Mouse (Mus musculus): ENCODE results near the gene Tbc1d7. TPM values are rescaled to one million over a fixed set of nuclear protein-coding genes. Genes with fewer than 3 reads are reported as not detected.

Tbc1d7 gene
- polyA plus RNA-seq (2015; fragmentation: Nextera tagmentation; extraction: Ambion mirVana), result 22.0 and 24.1 TPM in 2 replicates

DNA sequence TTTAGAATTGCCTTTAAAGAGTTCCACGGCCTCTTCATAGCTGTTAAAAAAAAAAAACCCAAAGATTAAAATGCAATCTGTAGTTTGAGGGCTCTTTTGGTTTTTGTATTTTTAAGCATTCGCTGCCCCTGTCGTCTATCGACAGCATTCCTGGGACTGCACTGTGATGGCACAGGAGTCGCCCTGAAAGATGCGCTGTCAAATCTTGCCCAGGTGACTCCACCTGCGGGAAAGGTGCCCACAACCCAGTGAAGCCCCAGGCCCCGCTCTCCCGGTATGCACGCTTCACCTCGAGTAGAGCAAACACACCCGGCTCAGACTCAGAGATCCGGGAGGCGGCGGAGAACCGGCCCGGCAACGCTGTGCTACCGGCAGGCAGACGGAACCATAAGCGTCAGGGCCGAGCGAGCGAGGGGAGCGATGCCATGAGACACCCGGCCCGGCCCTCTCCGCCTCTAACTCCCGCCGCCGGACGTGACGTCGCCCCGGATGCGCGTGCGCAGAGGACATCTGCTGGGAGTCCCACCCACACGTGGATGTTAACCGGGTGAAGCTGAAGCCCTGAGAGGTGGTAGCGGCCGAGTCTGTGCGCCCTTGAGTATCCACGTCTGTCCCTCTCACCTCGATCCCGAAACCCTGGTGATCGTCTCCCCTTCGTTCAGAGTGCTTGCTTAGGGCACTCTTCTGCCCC is at the start of gene Tbc1d7:
Gene Tbc1d7 (minus strand): TSS at position 482 of the 691 bp plus-strand sequence.
- Histone ChIP-seq H3K4me1 (replicated peaks; ENCODE audit: control insufficient read depth, insufficient read depth, low read length) (peaks cover 4% of the 10 kb centered on the region), H3K9me3 (ENCODE audit: control insufficient read depth) (no peaks in the 10 kb centered on the region), H3K9ac (ENCODE audit: low read depth, low read length) (peak within 1 kb of the TSS; percentile 64), H3K27ac (ENCODE audit: low read depth, low read length) (peak within 1 kb of the TSS; percentile 21; the same call in 1 of the 2 replicates), H3K36me3 (ENCODE audit: control insufficient read depth, insufficient read depth) (0 out of 2 replicates have a peak, but pooled peaks cover under 1% of the 10 kb centered on the region), H3K27me3 (replicated peaks; ENCODE audit: control insufficient read depth, insufficient read depth, low read length) (no peaks in the 10 kb centered on the region), H3K4me3 (ENCODE audit: low read depth, low read length) (peak within 1 kb of the TSS; percentile 60), H3K4me2 (replicated peaks; ENCODE audit: low read depth) (peak within 1 kb of the TSS; percentile 77)
- no peak; the same call in 1 of the 2 replicates for TF ChIP-seq CTCF (IDR thresholded peaks at IDR 0.05; ENCODE audit: low read depth)
- WGBS, result under 1% methylated on average over 48 of the region's 48 CpGs
- ATAC-seq, result peak; percentile 95

DNA sequence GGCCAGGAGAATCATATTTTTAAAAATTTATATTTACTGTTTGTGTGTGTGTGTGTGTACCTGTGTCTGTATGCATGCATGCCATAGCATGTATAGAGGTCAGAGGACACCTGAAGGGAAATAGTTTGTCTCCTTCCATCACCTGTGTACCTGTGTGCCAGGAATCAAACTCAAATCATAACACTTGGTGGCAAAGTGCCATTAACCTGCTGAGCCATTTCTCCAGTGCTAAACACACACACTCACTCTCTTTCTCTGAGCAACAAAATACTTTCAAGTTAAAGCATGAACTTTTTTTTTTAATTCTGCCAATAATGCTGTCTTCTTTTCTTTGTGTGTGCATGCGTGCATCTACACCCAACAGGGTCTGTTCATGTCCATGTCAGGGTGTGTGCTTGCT is 49.3 kb upstream of the Tbc1d7 start:
- Histone ChIP-seq H3K27me3 (replicated peaks; ENCODE audit: control insufficient read depth, insufficient read depth, low read length) (no peaks in the 10 kb centered on the region), H3K4me2 (replicated peaks; ENCODE audit: low read depth) (no peak overlapping the region), H3K9ac (ENCODE audit: low read depth, low read length) (no peak overlapping the region), H3K4me3 (ENCODE audit: low read depth, low read length) (no peak overlapping the region), H3K9me3 (ENCODE audit: control insufficient read depth) (no peaks in the 10 kb centered on the region), H3K36me3 (ENCODE audit: control insufficient read depth, insufficient read depth) (no peaks in the 10 kb centered on the region), H3K27ac (ENCODE audit: low read depth, low read length) (no peak overlapping the region), H3K4me1 (replicated peaks; ENCODE audit: control insufficient read depth, insufficient read depth, low read length) (no peaks in the 10 kb centered on the region; the same call in 1 of the 2 replicates)
- ATAC-seq, result no peak
- WGBS, result 85% methylated on average over 1 of the region's 1 CpGs
- no peak for TF ChIP-seq CTCF (IDR thresholded peaks at IDR 0.05; ENCODE audit: low read depth)

DNA sequence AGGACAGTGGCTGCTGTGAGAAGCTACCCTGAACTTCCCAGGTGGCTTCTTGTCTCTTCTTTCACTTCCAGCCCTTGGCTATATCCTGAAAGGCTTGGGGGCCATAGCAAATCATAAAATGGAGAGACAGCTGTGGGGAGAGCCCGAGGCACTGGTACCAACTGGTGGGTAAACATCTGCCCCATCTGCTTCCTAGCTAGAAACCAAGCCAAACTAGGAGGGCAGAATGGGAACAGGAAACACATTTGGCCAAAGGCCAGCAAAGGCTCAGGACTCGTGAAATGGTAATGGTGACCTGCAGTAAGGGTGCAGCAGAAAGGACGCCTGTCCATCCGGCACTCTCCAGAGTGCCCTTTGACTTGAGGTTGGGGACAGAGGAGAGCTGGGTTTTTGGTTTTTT is 47.5 kb upstream of the Tbc1d7 start:
- 56% methylated on average over 4 of the region's 4 CpGs for WGBS
- Histone ChIP-seq H3K9ac (ENCODE audit: low read depth, low read length) (no peak overlapping the region), H3K27me3 (replicated peaks; ENCODE audit: control insufficient read depth, insufficient read depth, low read length) (no peaks in the 10 kb centered on the region), H3K4me1 (replicated peaks; ENCODE audit: control insufficient read depth, insufficient read depth, low read length) (no peaks in the 10 kb centered on the region; the same call in 1 of the 2 replicates), H3K4me3 (ENCODE audit: low read depth, low read length) (no peak overlapping the region), H3K36me3 (ENCODE audit: control insufficient read depth, insufficient read depth) (no peaks in the 10 kb centered on the region), H3K27ac (ENCODE audit: low read depth, low read length) (no peak overlapping the region), H3K9me3 (ENCODE audit: control insufficient read depth) (no peaks in the 10 kb centered on the region), H3K4me2 (replicated peaks; ENCODE audit: low read depth) (no peak overlapping the region)
- no peak for ATAC-seq
- no peak for TF ChIP-seq CTCF (IDR thresholded peaks at IDR 0.05; ENCODE audit: low read depth)

DNA sequence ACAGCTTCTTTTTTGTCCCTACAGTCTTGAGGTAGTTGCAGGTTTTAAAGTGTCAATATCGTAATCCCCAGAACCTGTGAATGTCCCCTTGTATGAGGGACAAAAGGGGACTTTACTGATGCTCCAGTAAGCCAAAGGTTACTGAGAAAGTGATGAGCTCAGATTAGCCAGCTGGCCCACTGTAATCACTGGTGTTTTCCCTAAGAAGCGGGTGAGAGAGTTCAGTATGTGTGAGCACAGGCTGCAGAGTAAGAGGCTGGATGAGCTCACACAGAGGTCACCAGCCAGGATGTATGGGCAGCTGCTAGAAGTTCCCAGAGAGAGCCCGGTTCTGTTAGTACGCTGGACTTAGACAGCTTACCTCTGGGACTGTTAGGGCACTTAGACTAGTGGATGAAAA is 47.0 kb upstream of the Tbc1d7 start:
- no peaks in the 10 kb centered on the region for H3K9me3 ChIP-seq (ENCODE audit: control insufficient read depth)
- H3K9ac ChIP-seq (ENCODE audit: low read depth, low read length), result no peak overlapping the region
- no peak for ATAC-seq
- H3K27ac ChIP-seq (ENCODE audit: low read depth, low read length), result no peak overlapping the region
- H3K27me3 ChIP-seq (replicated peaks; ENCODE audit: control insufficient read depth, insufficient read depth, low read length), result no peaks in the 10 kb centered on the region
- no peaks in the 10 kb centered on the region for H3K36me3 ChIP-seq (ENCODE audit: control insufficient read depth, insufficient read depth)
- no peak overlapping the region for H3K4me3 ChIP-seq (ENCODE audit: low read depth, low read length)
- 61% methylated on average over 4 of the region's 4 CpGs for WGBS
- no peak for TF ChIP-seq CTCF (IDR thresholded peaks at IDR 0.05; ENCODE audit: low read depth)
- H3K4me1 ChIP-seq (replicated peaks; ENCODE audit: control insufficient read depth, insufficient read depth, low read length), result no peaks in the 10 kb centered on the region; the same call in 1 of the 2 replicates
- H3K4me2 ChIP-seq (replicated peaks; ENCODE audit: low read depth), result no peak overlapping the region

DNA sequence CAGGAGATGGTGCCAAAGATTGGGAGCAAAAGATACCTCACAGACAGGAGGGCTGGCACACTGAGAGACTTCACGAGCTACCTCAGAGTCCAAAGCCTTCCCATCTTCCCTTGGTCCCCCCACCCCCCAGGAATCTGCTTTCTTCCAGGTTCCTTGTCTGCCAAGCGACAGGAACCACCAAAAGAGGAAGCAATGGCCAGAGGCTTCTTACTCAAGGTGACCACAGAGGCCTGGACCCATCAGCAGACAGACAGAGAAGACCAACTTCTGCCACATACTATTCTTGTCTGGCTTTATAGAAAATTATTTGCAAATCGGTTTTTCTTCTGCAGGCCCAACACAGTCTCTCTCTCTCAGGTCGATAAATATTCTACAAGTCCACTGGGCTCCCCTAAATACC is 46.4 kb upstream of the Tbc1d7 start:
- Histone ChIP-seq H3K9ac (ENCODE audit: low read depth, low read length) (no peak overlapping the region), H3K9me3 (ENCODE audit: control insufficient read depth) (no peaks in the 10 kb centered on the region), H3K4me3 (ENCODE audit: low read depth, low read length) (no peak overlapping the region), H3K27me3 (replicated peaks; ENCODE audit: control insufficient read depth, insufficient read depth, low read length) (no peaks in the 10 kb centered on the region), H3K4me1 (replicated peaks; ENCODE audit: control insufficient read depth, insufficient read depth, low read length) (no peaks in the 10 kb centered on the region; the same call in 1 of the 2 replicates), H3K27ac (ENCODE audit: low read depth, low read length) (no peak overlapping the region), H3K4me2 (replicated peaks; ENCODE audit: low read depth) (no peak overlapping the region), H3K36me3 (ENCODE audit: control insufficient read depth, insufficient read depth) (no peaks in the 10 kb centered on the region)
- 72% methylated on average over 4 of the region's 4 CpGs for WGBS
- TF ChIP-seq CTCF (IDR thresholded peaks at IDR 0.05; ENCODE audit: low read depth), result no peak
- no peak for ATAC-seq

DNA sequence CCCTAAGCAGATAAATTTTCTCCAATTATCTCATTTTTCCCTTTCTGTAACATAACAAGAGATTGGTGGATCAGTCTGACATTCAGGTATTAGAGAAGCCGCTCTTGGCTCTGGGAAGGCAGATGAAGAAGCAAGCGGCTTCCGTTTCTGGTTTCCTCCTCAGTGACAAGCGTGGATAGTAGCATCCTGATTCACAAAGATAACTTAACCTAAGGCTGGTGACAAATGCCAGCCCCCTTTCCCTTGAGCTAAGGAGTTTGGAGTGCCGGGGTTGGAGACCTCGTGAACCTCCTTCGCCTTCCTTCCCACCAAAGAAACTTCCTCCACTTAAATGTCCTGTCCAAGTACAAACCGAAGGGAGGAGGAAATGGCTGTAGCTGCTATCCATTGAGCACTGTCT is 45.8 kb upstream of the Tbc1d7 start:
- WGBS, result 80% methylated on average over 8 of the region's 8 CpGs
- no peak for ATAC-seq
- Histone ChIP-seq H3K9me3 (ENCODE audit: control insufficient read depth) (no peaks in the 10 kb centered on the region), H3K4me1 (replicated peaks; ENCODE audit: control insufficient read depth, insufficient read depth, low read length) (no peaks in the 10 kb centered on the region; the same call in 1 of the 2 replicates), H3K27ac (ENCODE audit: low read depth, low read length) (no peak overlapping the region), H3K4me2 (replicated peaks; ENCODE audit: low read depth) (no peak overlapping the region), H3K9ac (ENCODE audit: low read depth, low read length) (no peak overlapping the region), H3K4me3 (ENCODE audit: low read depth, low read length) (no peak overlapping the region), H3K27me3 (replicated peaks; ENCODE audit: control insufficient read depth, insufficient read depth, low read length) (no peaks in the 10 kb centered on the region), H3K36me3 (ENCODE audit: control insufficient read depth, insufficient read depth) (no peaks in the 10 kb centered on the region)
- TF ChIP-seq CTCF (IDR thresholded peaks at IDR 0.05; ENCODE audit: low read depth), result no peak
